Mouse (Mus musculus): ENCODE data around the gene Mlkl.

DNA sequence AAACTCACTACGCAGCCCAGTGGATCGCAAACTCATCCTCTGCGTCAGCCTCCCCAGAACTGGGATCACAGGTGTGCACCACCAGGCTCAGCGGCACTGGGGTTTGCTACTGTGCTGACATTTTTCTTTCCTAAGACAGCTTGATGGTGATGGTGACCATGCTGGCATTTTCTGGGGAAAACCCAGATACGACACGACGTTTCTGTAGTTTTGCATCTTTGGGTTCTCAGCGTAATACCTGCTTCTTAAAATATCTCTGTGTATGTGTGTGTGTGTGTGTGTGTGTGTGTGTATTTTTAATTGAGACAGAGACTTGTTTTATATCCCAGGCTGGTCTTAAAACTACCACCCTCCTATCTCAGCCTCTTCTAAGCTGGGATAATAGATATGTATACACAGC, 29.4 kb upstream of the Mlkl start:
- TF ChIP-seq GATA1 (IDR thresholded peaks at IDR 0.05; ENCODE audit: low read length) = no peak
- no peak for TF ChIP-seq TAL1 (IDR thresholded peaks at IDR 0.05; ENCODE audit: low read length)
